Mouse (Mus musculus): ENCODE measurements around the gene Tsg101. TPM values are rescaled to one million over a fixed set of nuclear protein-coding genes. Genes with fewer than 3 reads are reported as not detected.

The Tsg101 gene
- total RNA-seq, 4 experiments from 2014 or later, result 72.4 to 91.6 (median 78.7) TPM

Other genes starting within 250 kb of the Tsg101 start
- gene Tph1, start 247.4 kb downstream of the Tsg101 start, total RNA-seq (2022), result not detected
- 10 to 100 TPM in 2 of 4 experiments, 1 to 10 TPM in 2; 6.4 to 12.4 (median 10.2) TPM for gene Saal1, start 209.3 kb downstream of the Tsg101 start, total RNA-seq (2022)
- gene Saa3, start 204.3 kb downstream of the Tsg101 start, total RNA-seq (2022), result 1 to 10 TPM; 1.1 to 7.4 (median 4.6) TPM
- gene Saa4, start 187.4 kb downstream of the Tsg101 start, total RNA-seq (2022), result not detected
- gene Saa1, start 177.0 kb downstream of the Tsg101 start, total RNA-seq (2022), result not detected
- not detected for gene Saa2, start 168.2 kb downstream of the Tsg101 start, total RNA-seq (2022)
- gene Hps5, start 123.9 kb downstream of the Tsg101 start, total RNA-seq (2022), result 10 to 100 TPM; 26.4 to 40.6 (median 34.7) TPM
- gene Gtf2h1, start 123.9 kb downstream of the Tsg101 start, total RNA-seq (2022), result 10 to 100 TPM; 32.0 to 41.3 (median 39.0) TPM
- 100 to 1,000 TPM; 146 to 275 (median 231) TPM for gene Ldha, start 78.5 kb downstream of the Tsg101 start, total RNA-seq (2022)
- not detected for gene Ldhc, start 58.8 kb downstream of the Tsg101 start, total RNA-seq (2022)
- 10 to 100 TPM; 17.6 to 23.9 (median 21.9) TPM for gene Uevld, start 38.6 kb upstream of the Tsg101 start, total RNA-seq (2022)
- gene Gm9999, start 63.6 kb upstream of the Tsg101 start, total RNA-seq (2022), result not detected
- 10 to 100 TPM; 17.3 to 19.7 (median 18.9) TPM for gene Spty2d1, start 88.4 kb upstream of the Tsg101 start, total RNA-seq (2022)
- gene Tmem86a, start 130.6 kb upstream of the Tsg101 start, total RNA-seq (2022), result 100 to 1,000 TPM in 1 of 4 experiments, 10 to 100 TPM in 3; 37.9 to 108 (median 75.8) TPM
- 1 to 10 TPM in 3 of 4 experiments, under 1 TPM in 1; 0.68 to 3.3 (median 1.7) TPM for gene Ptpn5, start 213.7 kb upstream of the Tsg101 start, total RNA-seq (2022)